15 mouse cellular contexts compared by ENCODE assay signal in the genomic region with DNA sequence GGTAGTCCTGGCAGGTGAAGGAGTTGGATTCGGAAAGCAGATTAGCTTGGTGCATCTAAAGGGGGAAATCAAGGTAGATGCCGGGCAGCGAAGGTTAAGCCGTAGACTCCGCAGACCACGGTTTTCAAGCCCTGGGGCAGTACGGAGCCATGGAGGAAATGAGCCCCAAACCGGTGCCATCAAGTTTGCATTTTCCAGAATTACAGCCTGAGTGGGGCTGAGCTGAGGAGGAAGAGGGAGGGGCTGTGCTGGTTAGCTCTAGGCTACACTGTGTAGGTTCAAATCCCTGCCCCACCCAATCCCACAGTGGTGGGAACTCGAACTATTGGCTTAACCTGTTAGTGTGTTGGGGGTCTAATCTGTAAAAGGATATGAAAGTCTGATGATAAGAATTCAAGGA. TPM values are rescaled to one million over a fixed set of nuclear protein-coding genes. Genes with fewer than 3 reads are reported as not detected.
A peak's percentile ranks its signal among the peaks of the same experiment; 100 is the strongest.
DNase-seq lines count a peak whose midpoint lies in the region; ATAC-seq and TF ChIP-seq lines count a peak whose summit lies in the region.
"Had no signal": no experiment of that assay in that cellular context is flagged by ENCODE, and none has a peak within 500 bp of the region (broad histone marks: within the 10 kb centered on the region; RNA-seq: fewer than 3 reads in every experiment).

No protein-coding gene starts in this region.

- H3K36me3 ChIP-seq in kidney, embryonic 16.5 days (ENCODE audit: insufficient read depth, low read length), result no peaks in the 10 kb centered on the region
- no peaks in the 10 kb centered on the region for H3K36me3 ChIP-seq in stomach, embryonic 16.5 days (ENCODE audit: control insufficient read depth, insufficient read depth, low read length)
- no peaks in the 10 kb centered on the region for H3K36me3 ChIP-seq in stomach, postnatal 0 days (ENCODE audit: control insufficient read depth, insufficient read depth, low read length)
- no peaks in the 10 kb centered on the region for H3K36me3 ChIP-seq in small intestine, adult 2 months (ENCODE audit: control insufficient read depth, insufficient read depth, low read length)
- H3K36me3 ChIP-seq: forebrain, embryonic 15.5 days; G1E had no signal

- H3K4me3 ChIP-seq in gastrocnemius, adult 2 months, result peak overlapping the region; percentile 58
- H3K4me3 ChIP-seq in kidney, embryonic 16.5 days (ENCODE audit: low read length), result no peak overlapping the region
- no peak overlapping the region for H3K4me3 ChIP-seq in stomach, embryonic 16.5 days (replicated peaks; ENCODE audit: low read length)
- H3K4me3 ChIP-seq in stomach, postnatal 0 days (ENCODE audit: low read depth, low read length), result no peak overlapping the region
- H3K4me3 ChIP-seq in small intestine, adult 2 months (ENCODE audit: low read depth, low read length), result no peak overlapping the region
- H3K4me3 ChIP-seq: forebrain, embryonic 15.5 days had no signal

- no peaks in the 10 kb centered on the region for H3K27me3 ChIP-seq in kidney, embryonic 16.5 days (ENCODE audit: insufficient read depth, low read length)
- no peaks in the 10 kb centered on the region for H3K27me3 ChIP-seq in stomach, embryonic 16.5 days (ENCODE audit: control insufficient read depth, insufficient read depth, low read length)
- no peaks in the 10 kb centered on the region for H3K27me3 ChIP-seq in stomach, postnatal 0 days (ENCODE audit: control insufficient read depth, insufficient read depth, low read length)
- H3K27me3 ChIP-seq in small intestine, adult 2 months (ENCODE audit: control insufficient read depth, insufficient read depth, low read length), result no peaks in the 10 kb centered on the region
- H3K27me3 ChIP-seq: forebrain, embryonic 15.5 days had no signal

- no peaks in the 10 kb centered on the region for H3K9me3 ChIP-seq in kidney, embryonic 16.5 days (ENCODE audit: low read length)
- H3K9me3 ChIP-seq in stomach, embryonic 16.5 days (replicated peaks; ENCODE audit: control insufficient read depth, low read length), result no peaks in the 10 kb centered on the region
- H3K9me3 ChIP-seq in stomach, postnatal 0 days (ENCODE audit: control insufficient read depth, low read length), result no peaks in the 10 kb centered on the region
- H3K9me3 ChIP-seq: forebrain, embryonic 15.5 days; G1E had no signal

- WGBS in kidney, embryonic 16.5 days, result 67% methylated on average over 9 of the region's 9 CpGs
- 79% methylated on average over 9 of the region's 9 CpGs for WGBS in stomach, embryonic 16.5 days
- WGBS in stomach, postnatal 0 days, result 74% methylated on average over 9 of the region's 9 CpGs
- WGBS in small intestine, adult 2 months, result 73% methylated on average over 9 of the region's 9 CpGs

- no peak for TF ChIP-seq CTCF in gastrocnemius, adult 2 months (IDR thresholded peaks at IDR 0.05)
- no peak for TF ChIP-seq CTCF in stomach, postnatal 0 days (IDR thresholded peaks at IDR 0.05; ENCODE audit: low read depth)
- TF ChIP-seq CTCF in small intestine, adult 2 months (IDR thresholded peaks at IDR 0.05; ENCODE audit: extremely low read depth, insufficient read length, insufficient replicate concordance, low read depth, low read length), result no peak

- peaks cover 7% of the 10 kb centered on the region; the same call in 1 of the 2 replicates for H3K4me1 ChIP-seq in kidney, embryonic 16.5 days (ENCODE audit: insufficient read depth, low read length)
- 0 out of 2 replicates have a peak, but pooled peaks cover 3% of the 10 kb centered on the region for H3K4me1 ChIP-seq in stomach, embryonic 16.5 days (ENCODE audit: control insufficient read depth, insufficient read depth, low read length)
- H3K4me1 ChIP-seq in stomach, postnatal 0 days (replicated peaks; ENCODE audit: control insufficient read depth, insufficient read depth), result no peaks in the 10 kb centered on the region
- H3K4me1 ChIP-seq in small intestine, adult 2 months (ENCODE audit: control insufficient read depth, insufficient read depth, insufficient read length, low read length), result peaks cover 4% of the 10 kb centered on the region; the same call in 1 of the 2 replicates

- no peak for ATAC-seq in kidney, embryonic 16.5 days (ENCODE audit: low FRiP score, low TSS enrichment)
- no peak for ATAC-seq in stomach, embryonic 16.5 days (ENCODE audit: insufficient read depth, low FRiP score)
- ATAC-seq in stomach, postnatal 0 days (ENCODE audit: low FRiP score, low TSS enrichment), result no peak
- ATAC-seq: activated CD4-positive, CD25-positive, alpha-beta regulatory T cell, adult 4 months; forebrain, embryonic 15.5 days; inflammation-experienced regulatory T-cells, adult 6 months had no signal

- H3K9ac ChIP-seq in kidney, embryonic 16.5 days (replicated peaks; ENCODE audit: low read length), result peak overlapping the region; percentile 29
- no peak overlapping the region for H3K9ac ChIP-seq in stomach, embryonic 16.5 days (ENCODE audit: low read length)
- no peak overlapping the region for H3K9ac ChIP-seq in stomach, postnatal 0 days (ENCODE audit: low read length)
- H3K9ac ChIP-seq: forebrain, embryonic 15.5 days had no signal

- H3K4me2 ChIP-seq in kidney, embryonic 16.5 days (replicated peaks; ENCODE audit: low read depth, low read length), result no peak overlapping the region
- no peak overlapping the region for H3K4me2 ChIP-seq in stomach, embryonic 16.5 days (ENCODE audit: low read depth, low read length)
- no peak overlapping the region for H3K4me2 ChIP-seq in stomach, postnatal 0 days (replicated peaks; ENCODE audit: low read depth)
- H3K4me2 ChIP-seq: forebrain, embryonic 15.5 days had no signal

- no peak for DNase-seq in gastrocnemius, adult 2 months
- DNase-seq in gastrocnemius, adult 18-20 months (ENCODE audit: low spot score), result no peak
- no peak for DNase-seq in kidney, adult 9 months
- DNase-seq in stomach, postnatal 0 days (ENCODE audit: low spot score), result no peak
- no peak for DNase-seq in urinary bladder, postnatal 10 days (ENCODE audit: low spot score)
- DNase-seq: cerebellum, adult 8-10 months; midbrain, embryonic 14.5 days; thymus, postnatal 4 days had no signal

- H3K27ac ChIP-seq in gastrocnemius, adult 2 months, result peak overlapping the region; percentile 92
- peak overlapping the region; percentile 77 for H3K27ac ChIP-seq in kidney, embryonic 16.5 days (ENCODE audit: low read length)
- H3K27ac ChIP-seq in stomach, embryonic 16.5 days (ENCODE audit: low read length), result peak overlapping the region; percentile 40; the same call in 1 of the 2 replicates
- no peak overlapping the region for H3K27ac ChIP-seq in stomach, postnatal 0 days (replicated peaks)
- peak overlapping the region; percentile 52 for H3K27ac ChIP-seq in small intestine, adult 2 months (ENCODE audit: insufficient read depth, low read depth, low read length)
- H3K27ac ChIP-seq: forebrain, embryonic 15.5 days had no signal

- intact Hi-C loops in gastrocnemius, adult 2 months (cut with DNase I), result no loop called here

- no peak for TF ChIP-seq EP300 in stomach, postnatal 0 days (optimal IDR thresholded peaks at IDR 0.05)

- TF ChIP-seq POLR2A in small intestine, adult 2 months (IDR thresholded peaks at IDR 0.05; ENCODE audit: low read depth, low read length), result no peak

RNA-seq across cellular contexts. Expression of gene Neurl1b, which starts 49.9 kb away (rescaled TPM):
- total RNA-seq in gastrocnemius, adult 2 months (2021), result 1 to 10 TPM; 2.3 to 2.6 TPM
- total RNA-seq in gastrocnemius, adult 18-20 months (2021), result 1 to 10 TPM; 2.6 to 3.0 TPM
- 1.7 and 2.4 TPM in 2 replicates for polyA plus RNA-seq in kidney, embryonic 16.5 days (2015; fragmentation: Nextera tagmentation; extraction: Ambion mirVana)
- 2.3 and 2.9 TPM in 2 replicates for polyA plus RNA-seq in stomach, embryonic 16.5 days (2015; fragmentation: Nextera tagmentation; extraction: Ambion mirVana)
- polyA plus RNA-seq in stomach, postnatal 0 days (2015; fragmentation: Nextera tagmentation; extraction: Ambion mirVana), result 1.1 and 1.4 TPM in 2 replicates
- polyA plus RNA-seq in small intestine, adult 2 months (2012; rRNA removed), result 39.3 and 79.7 TPM in 2 replicates
- polyA plus RNA-seq: G1E had no signal

Comparison
In these comparisons a context has a peak if more than half of its experiments do, and no peak if none do; other contexts are left out.
1. RNA of gene Neurl1b, which starts 49.9 kb away (polyA plus RNA-seq): 39.3 to 79.7 TPM in small intestine, adult 2 months; 2.3 to 2.9 TPM in stomach, embryonic 16.5 days, 1.7 to 2.4 TPM in kidney, embryonic 16.5 days and 1.1 to 1.4 TPM in stomach, postnatal 0 days; every median in the first group is over 10 times any median in the second.